ENCODE assay signal across 19 mouse cellular contexts in the genomic region with DNA sequence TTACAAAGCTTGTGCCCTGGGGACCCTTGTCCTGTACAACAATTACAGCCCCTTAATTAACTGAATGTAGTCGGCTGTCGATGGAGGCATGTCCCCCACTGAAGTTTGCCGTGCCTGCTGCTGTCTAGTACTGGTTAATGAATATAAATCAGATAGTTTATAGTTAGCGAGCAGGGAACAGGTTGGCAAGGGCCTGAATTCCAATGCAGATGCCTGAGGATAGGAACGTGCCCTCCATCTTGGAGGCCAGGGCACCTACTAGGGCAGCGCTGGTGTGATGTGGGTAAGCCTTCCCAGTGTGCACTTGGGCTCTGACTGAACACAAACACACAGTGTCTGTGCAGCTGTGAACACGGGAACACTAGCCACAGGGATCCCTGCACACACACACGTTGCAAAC.
DNase-seq lines count a peak whose midpoint lies in the region; ATAC-seq and TF ChIP-seq lines count a peak whose summit lies in the region.
"Had no signal": no experiment of that assay in that cellular context is flagged by ENCODE, and none has a peak within 500 bp of the region (broad histone marks: within the 10 kb centered on the region; RNA-seq: fewer than 3 reads in every experiment).

No protein-coding gene starts in this region.

- no peaks in the 10 kb centered on the region for H3K27me3 ChIP-seq in kidney, postnatal 0 days (ENCODE audit: insufficient read depth, low read length)
- no peaks in the 10 kb centered on the region for H3K27me3 ChIP-seq in forebrain, embryonic 11.5 days (ENCODE audit: control insufficient read depth, insufficient read depth, low read length)
- H3K27me3 ChIP-seq: hindbrain, embryonic 15.5 days had no signal

- H3K9me3 ChIP-seq in kidney, postnatal 0 days (replicated peaks; ENCODE audit: low read length): no peaks in the 10 kb centered on the region
- H3K9me3 ChIP-seq in forebrain, embryonic 11.5 days (ENCODE audit: control insufficient read depth, low read length): no peaks in the 10 kb centered on the region
- H3K9me3 ChIP-seq: embryonic facial prominence, embryonic 13.5 days; heart, embryonic 15.5 days; hindbrain, embryonic 15.5 days had no signal

- WGBS in kidney, postnatal 0 days: 35% methylated on average over 8 of the region's 8 CpGs
- 63% methylated on average over 8 of the region's 8 CpGs for WGBS in forebrain, embryonic 11.5 days

- peak overlapping the region; percentile 62; the same call in 1 of the 2 replicates for H3K27ac ChIP-seq in kidney, postnatal 0 days
- H3K27ac ChIP-seq in forebrain, embryonic 11.5 days (ENCODE audit: low read depth, low read length): no peak overlapping the region
- H3K27ac ChIP-seq: embryonic facial prominence, embryonic 13.5 days; heart, adult 2 months; heart, embryonic 15.5 days; hindbrain, embryonic 15.5 days had no signal

- no peak for TF ChIP-seq CTCF in kidney, postnatal 0 days (IDR thresholded peaks at IDR 0.05; ENCODE audit: low read depth)

- ATAC-seq in kidney, postnatal 0 days (replicated peaks; ENCODE audit: low FRiP score, low read depth): peak; percentile 47; the same call in 1 of the 2 replicates
- no peak for ATAC-seq in forebrain, embryonic 11.5 days (replicated peaks; ENCODE audit: low FRiP score)
- ATAC-seq: forebrain, embryonic 14.5 days had no signal

- peak; percentile 59 for DNase-seq in kidney, adult 18-20 months
- peak; percentile 75 for DNase-seq in kidney, adult 9 months
- no peak for DNase-seq in kidney, postnatal 0 days (ENCODE audit: low spot score)
- peak; percentile 47 to 77 for DNase-seq in kidney, postnatal 36 days
- no peak for DNase-seq in frontal cortex, adult 2 months (ENCODE audit: extremely low spot score in 1 of 2, low spot score in 1 of 2)
- no peak for DNase-seq in forebrain, embryonic 11.5 days (ENCODE audit: low spot score)
- DNase-seq in heart, postnatal 10 days: no peak
- DNase-seq: adrenal gland, adult 2 months; adrenal gland, postnatal 25 days; cerebellum, adult 18-20 months; cerebellum, adult 9-11 months; cerebellum, postnatal 36 days; gastrocnemius, postnatal 36 days; heart, adult 2 months had no signal

- no peak overlapping the region for H3K4me2 ChIP-seq in kidney, postnatal 0 days (ENCODE audit: low read length)
- H3K4me2 ChIP-seq in forebrain, embryonic 11.5 days (ENCODE audit: low read depth, low read length, severe bottlenecking): no peak overlapping the region
- H3K4me2 ChIP-seq: embryonic facial prominence, embryonic 13.5 days; heart, embryonic 11.5 days; heart, embryonic 15.5 days; hindbrain, embryonic 15.5 days had no signal

- intact Hi-C loops in heart, postnatal 10 days (cut with DNase I): no loop called here

- no peak overlapping the region for H3K4me3 ChIP-seq in kidney, postnatal 0 days (replicated peaks; ENCODE audit: low read depth, low read length)
- no peak overlapping the region for H3K4me3 ChIP-seq in forebrain, embryonic 11.5 days (ENCODE audit: low read depth, low read length)
- H3K4me3 ChIP-seq: embryonic facial prominence, embryonic 13.5 days; heart, adult 2 months; heart, embryonic 15.5 days; hindbrain, embryonic 15.5 days had no signal

- no peak overlapping the region for H3K9ac ChIP-seq in kidney, postnatal 0 days (ENCODE audit: low read depth, low read length)
- no peak overlapping the region for H3K9ac ChIP-seq in forebrain, embryonic 11.5 days (ENCODE audit: low read length)
- H3K9ac ChIP-seq: embryonic facial prominence, embryonic 13.5 days; heart, embryonic 15.5 days; hindbrain, embryonic 15.5 days had no signal

- H3K4me1 ChIP-seq in kidney, postnatal 0 days (replicated peaks; ENCODE audit: insufficient read depth, low read length): no peaks in the 10 kb centered on the region
- H3K4me1 ChIP-seq in forebrain, embryonic 11.5 days (replicated peaks; ENCODE audit: control insufficient read depth, insufficient read depth, low read length): peaks cover 13% of the 10 kb centered on the region; the same call in 1 of the 2 replicates
- H3K4me1 ChIP-seq: embryonic facial prominence, embryonic 13.5 days; heart, embryonic 15.5 days had no signal

- H3K36me3 ChIP-seq in kidney, postnatal 0 days (ENCODE audit: insufficient read depth, low read length): no peaks in the 10 kb centered on the region
- H3K36me3 ChIP-seq in forebrain, embryonic 11.5 days (ENCODE audit: control insufficient read depth, insufficient read depth, low read length): no peaks in the 10 kb centered on the region
- H3K36me3 ChIP-seq: embryonic facial prominence, embryonic 13.5 days; heart, embryonic 15.5 days; hindbrain, embryonic 15.5 days had no signal

Comparison
In these comparisons a context has a peak if more than half of its experiments do, and no peak if none do; other contexts are left out.
1. DNase-seq: peak in kidney, adult 18-20 months (single experiment), kidney, adult 9 months (single experiment) and kidney, postnatal 36 days (2 of 2); none in kidney, postnatal 0 days (single experiment), frontal cortex, adult 2 months (0 of 2), forebrain, embryonic 11.5 days (single experiment) and heart, postnatal 10 days (0 of 2).